Mouse (Mus musculus): ENCODE measurements around the gene Vwa5b1. TPM values are rescaled to one million over a fixed set of nuclear protein-coding genes. Genes with fewer than 3 reads are reported as not detected.

Gene Vwa5b1
- polyA plus RNA-seq (2014; fragmentation: Nextera tagmentation; extraction: Ambion mirVana), result 0.46 and 0.77 TPM in 2 replicates

- peaks cover 3% of the 10 kb centered on the region for H3K4me1 ChIP-seq (replicated peaks; ENCODE audit: control insufficient read depth, insufficient read depth, low read length)
- ATAC-seq (ENCODE audit: low FRiP score), result peak; percentile 59; the same call in 1 of the 2 replicates
- no peaks in the 10 kb centered on the region for H3K27me3 ChIP-seq (ENCODE audit: control insufficient read depth, insufficient read depth, low read length)
- H3K27ac ChIP-seq (ENCODE audit: low read depth, low read length), result no peak within 1 kb of the TSS
- H3K36me3 ChIP-seq (ENCODE audit: control insufficient read depth, insufficient read depth, low read length), result no peaks in the 10 kb centered on the region
- no peak within 1 kb of the TSS for H3K9ac ChIP-seq (ENCODE audit: low read depth, low read length)
- peak; percentile 58 for DNase-seq (ENCODE audit: low spot score)
- H3K9me3 ChIP-seq (ENCODE audit: control insufficient read depth, low read length), result no peaks in the 10 kb centered on the region
- H3K4me3 ChIP-seq (ENCODE audit: low read depth, low read length), result no peak within 1 kb of the TSS
- 0 out of 2 replicates have a peak within 1 kb of the TSS, but pooled peaks have one; percentile 17 for H3K4me2 ChIP-seq (replicated peaks; ENCODE audit: low read depth, low read length)
- WGBS, result 20% methylated on average over 6 of the region's 8 CpGs
Observed at GRCm38 (mm10) chr4:138635428-138636145, at the start of gene Vwa5b1. Vwa5b1 (minus strand) TSS chr4:138635884.

GRCm38 (mm10) chr4:138682760-138683159, 47.1 kb upstream of the Vwa5b1 start:
- peak overlapping the region; percentile 74 for H3K27ac ChIP-seq (ENCODE audit: low read depth, low read length)
- no peaks in the 10 kb centered on the region for H3K27me3 ChIP-seq (ENCODE audit: control insufficient read depth, insufficient read depth, low read length)

GRCm38 (mm10) chr4:138680124-138680523, 44.4 kb upstream of the Vwa5b1 start:
- 0 out of 2 replicates have a peak, but pooled peaks cover 7% of the 10 kb centered on the region for H3K4me1 ChIP-seq (replicated peaks; ENCODE audit: control insufficient read depth, insufficient read depth, low read length)
- no peak for ATAC-seq (ENCODE audit: low FRiP score)
- H3K4me2 ChIP-seq (replicated peaks; ENCODE audit: low read depth, low read length), result no peak overlapping the region
- no peaks in the 10 kb centered on the region for H3K27me3 ChIP-seq (ENCODE audit: control insufficient read depth, insufficient read depth, low read length)
- no peaks in the 10 kb centered on the region for H3K36me3 ChIP-seq (ENCODE audit: control insufficient read depth, insufficient read depth, low read length)
- H3K4me3 ChIP-seq (ENCODE audit: low read depth, low read length), result no peak overlapping the region
- WGBS, result 83% methylated on average over 4 of the region's 4 CpGs
- H3K9me3 ChIP-seq (ENCODE audit: control insufficient read depth, low read length), result no peaks in the 10 kb centered on the region
- H3K9ac ChIP-seq (ENCODE audit: low read depth, low read length), result no peak overlapping the region
- DNase-seq (ENCODE audit: low spot score), result no peak
- H3K27ac ChIP-seq (ENCODE audit: low read depth, low read length), result no peak overlapping the region

More at GRCm38 (mm10) chr4:138682760-138683159, 47.1 kb upstream of the Vwa5b1 start:
- Histone ChIP-seq H3K4me2 (replicated peaks; ENCODE audit: low read depth, low read length) (no peak overlapping the region), H3K4me3 (ENCODE audit: low read depth, low read length) (no peak overlapping the region), H3K9ac (ENCODE audit: low read depth, low read length) (no peak overlapping the region), H3K36me3 (ENCODE audit: control insufficient read depth, insufficient read depth, low read length) (no peaks in the 10 kb centered on the region), H3K9me3 (ENCODE audit: control insufficient read depth, low read length) (no peaks in the 10 kb centered on the region), H3K4me1 (replicated peaks; ENCODE audit: control insufficient read depth, insufficient read depth, low read length) (0 out of 2 replicates have a peak, but pooled peaks cover 7% of the 10 kb centered on the region)
- WGBS, result 28% methylated on average over 2 of the region's 2 CpGs
- DNase-seq (ENCODE audit: low spot score) (no peak), ATAC-seq (ENCODE audit: low FRiP score) (peak; percentile 45; the same call in 1 of the 2 replicates)

GRCm38 (mm10) chr4:138677579-138677978, 41.9 kb upstream of the Vwa5b1 start:
- WGBS, result 25% methylated on average over 16 of the region's 16 CpGs
- H3K4me2 ChIP-seq (replicated peaks; ENCODE audit: low read depth, low read length), result 0 out of 2 replicates have a peak overlapping the region, but pooled peaks have one; percentile 3

GRCm38 (mm10) chr4:138676480-138676879, 40.8 kb upstream of the Vwa5b1 start:
- H3K9ac ChIP-seq (ENCODE audit: low read depth, low read length), result no peak overlapping the region
- H3K36me3 ChIP-seq (ENCODE audit: control insufficient read depth, insufficient read depth, low read length), result no peaks in the 10 kb centered on the region
- WGBS, result 18% methylated on average over 16 of the region's 16 CpGs
- H3K27ac ChIP-seq (ENCODE audit: low read depth, low read length), result no peak overlapping the region
- no peaks in the 10 kb centered on the region for H3K4me1 ChIP-seq (replicated peaks; ENCODE audit: control insufficient read depth, insufficient read depth, low read length)
- DNase-seq (ENCODE audit: low spot score), result peak; percentile 59
- no peaks in the 10 kb centered on the region for H3K9me3 ChIP-seq (ENCODE audit: control insufficient read depth, low read length)
- H3K4me2 ChIP-seq (replicated peaks; ENCODE audit: low read depth, low read length), result no peak overlapping the region
- ATAC-seq (ENCODE audit: low FRiP score), result no peak
- H3K27me3 ChIP-seq (ENCODE audit: control insufficient read depth, insufficient read depth, low read length), result no peaks in the 10 kb centered on the region
- no peak overlapping the region for H3K4me3 ChIP-seq (ENCODE audit: low read depth, low read length)

More at GRCm38 (mm10) chr4:138677579-138677978, 41.9 kb upstream of the Vwa5b1 start:
- H3K4me1 ChIP-seq (replicated peaks; ENCODE audit: control insufficient read depth, insufficient read depth, low read length), result 0 out of 2 replicates have a peak, but pooled peaks cover 3% of the 10 kb centered on the region
- H3K9ac ChIP-seq (ENCODE audit: low read depth, low read length), result no peak overlapping the region
- no peak overlapping the region for H3K4me3 ChIP-seq (ENCODE audit: low read depth, low read length)
- H3K27ac ChIP-seq (ENCODE audit: low read depth, low read length), result no peak overlapping the region
- ATAC-seq (ENCODE audit: low FRiP score), result no peak
- H3K9me3 ChIP-seq (ENCODE audit: control insufficient read depth, low read length), result no peaks in the 10 kb centered on the region
- H3K27me3 ChIP-seq (ENCODE audit: control insufficient read depth, insufficient read depth, low read length), result no peaks in the 10 kb centered on the region
- DNase-seq (ENCODE audit: low spot score), result peak; percentile 76
- no peaks in the 10 kb centered on the region for H3K36me3 ChIP-seq (ENCODE audit: control insufficient read depth, insufficient read depth, low read length)

GRCm38 (mm10) chr4:138672160-138672559, 36.5 kb upstream of the Vwa5b1 start:
- H3K4me3 ChIP-seq (ENCODE audit: low read depth, low read length), result no peak overlapping the region
- H3K4me2 ChIP-seq (replicated peaks; ENCODE audit: low read depth, low read length), result no peak overlapping the region
- no peaks in the 10 kb centered on the region for H3K27me3 ChIP-seq (ENCODE audit: control insufficient read depth, insufficient read depth, low read length)
- no peaks in the 10 kb centered on the region for H3K9me3 ChIP-seq (ENCODE audit: control insufficient read depth, low read length)
- no peak overlapping the region for H3K9ac ChIP-seq (ENCODE audit: low read depth, low read length)
- no peak overlapping the region for H3K27ac ChIP-seq (ENCODE audit: low read depth, low read length)
- WGBS, result 71% methylated on average over 4 of the region's 4 CpGs
- ATAC-seq (ENCODE audit: low FRiP score) (no peak), DNase-seq (ENCODE audit: low spot score) (no peak)
- no peaks in the 10 kb centered on the region for H3K4me1 ChIP-seq (replicated peaks; ENCODE audit: control insufficient read depth, insufficient read depth, low read length)
- H3K36me3 ChIP-seq (ENCODE audit: control insufficient read depth, insufficient read depth, low read length), result no peaks in the 10 kb centered on the region

- H3K36me3 ChIP-seq (ENCODE audit: control insufficient read depth, insufficient read depth, low read length), result no peaks in the 10 kb centered on the region
- no peaks in the 10 kb centered on the region for H3K27me3 ChIP-seq (ENCODE audit: control insufficient read depth, insufficient read depth, low read length)
- H3K4me1 ChIP-seq (replicated peaks; ENCODE audit: control insufficient read depth, insufficient read depth, low read length), result no peaks in the 10 kb centered on the region
- H3K27ac ChIP-seq (ENCODE audit: low read depth, low read length), result no peak overlapping the region
- H3K4me2 ChIP-seq (replicated peaks; ENCODE audit: low read depth, low read length), result no peak overlapping the region
- DNase-seq (ENCODE audit: low spot score) (no peak), ATAC-seq (ENCODE audit: low FRiP score) (no peak)
- H3K9me3 ChIP-seq (ENCODE audit: control insufficient read depth, low read length), result no peaks in the 10 kb centered on the region
- H3K9ac ChIP-seq (ENCODE audit: low read depth, low read length), result no peak overlapping the region
- WGBS, result 87% methylated on average over 11 of the region's 11 CpGs
- no peak overlapping the region for H3K4me3 ChIP-seq (ENCODE audit: low read depth, low read length)
Observed at GRCm38 (mm10) chr4:138670093-138670889, 34.6 kb upstream of the Vwa5b1 start.

GRCm38 (mm10) chr4:138666521-138666920, 30.8 kb upstream of the Vwa5b1 start:
- Histone ChIP-seq H3K9ac (ENCODE audit: low read depth, low read length) (no peak overlapping the region), H3K9me3 (ENCODE audit: control insufficient read depth, low read length) (no peaks in the 10 kb centered on the region), H3K27me3 (ENCODE audit: control insufficient read depth, insufficient read depth, low read length) (no peaks in the 10 kb centered on the region), H3K4me1 (replicated peaks; ENCODE audit: control insufficient read depth, insufficient read depth, low read length) (no peaks in the 10 kb centered on the region), H3K4me3 (ENCODE audit: low read depth, low read length) (no peak overlapping the region), H3K27ac (ENCODE audit: low read depth, low read length) (no peak overlapping the region), H3K36me3 (ENCODE audit: control insufficient read depth, insufficient read depth, low read length) (no peaks in the 10 kb centered on the region), H3K4me2 (replicated peaks; ENCODE audit: low read depth, low read length) (no peak overlapping the region)
- DNase-seq (ENCODE audit: low spot score) (no peak), ATAC-seq (ENCODE audit: low FRiP score) (no peak)
- WGBS, result 80% methylated on average over 10 of the region's 10 CpGs

Data from hindbrain, embryonic 11.5 days (tissue).